Mouse (Mus musculus): ENCODE data around the gene Prdx5. TPM values are rescaled to one million over a fixed set of nuclear protein-coding genes. Genes with fewer than 3 reads are reported as not detected.

The Prdx5 gene
- 175 and 190 TPM in 2 replicates for polyA plus RNA-seq (2012; rRNA removed)

DNA sequence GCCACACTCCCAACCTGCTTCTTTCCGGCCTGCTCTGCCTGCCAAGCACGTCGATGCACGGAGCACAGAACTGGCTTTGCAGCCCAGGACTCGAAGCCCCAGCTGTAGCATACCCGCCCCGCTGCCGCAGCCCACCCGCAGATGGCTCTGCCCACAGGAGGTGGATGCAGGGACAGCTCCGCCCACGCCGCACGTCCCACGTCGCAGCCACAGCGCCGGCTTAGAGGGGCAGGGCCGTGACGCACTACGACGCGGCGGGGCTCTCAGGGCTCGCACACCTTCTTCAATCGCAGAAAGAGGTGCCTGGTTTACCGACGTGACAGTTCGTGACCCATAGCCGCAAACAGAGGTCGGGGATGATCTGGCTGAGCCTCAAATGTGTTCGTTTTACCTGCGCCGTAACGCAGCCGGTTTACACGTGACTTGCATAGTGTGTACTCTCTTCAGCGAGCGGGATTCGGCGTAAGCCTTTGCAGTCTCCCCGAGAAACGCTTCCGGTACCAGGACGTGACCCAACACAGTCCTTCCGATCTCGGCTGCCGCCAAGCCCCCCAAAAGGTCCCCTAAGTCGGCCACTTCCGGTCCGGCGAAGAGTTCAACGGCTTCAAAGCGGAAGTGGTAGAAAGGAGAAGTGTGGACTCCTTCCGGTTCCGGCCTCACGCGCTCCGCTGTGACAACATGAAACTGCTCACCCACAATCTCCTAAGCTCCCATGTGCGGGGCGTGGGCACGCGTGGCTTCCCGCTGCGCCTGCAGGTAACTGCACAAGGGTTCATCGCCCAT, at the start of gene Prdx5, which contains the start of gene Trmt112:
Gene Prdx5 (minus strand): TSS at position 600 of the 783 bp plus-strand sequence.
Gene Trmt112 (plus strand): TSS at position 192 of the 783 bp plus-strand sequence.

DNA sequence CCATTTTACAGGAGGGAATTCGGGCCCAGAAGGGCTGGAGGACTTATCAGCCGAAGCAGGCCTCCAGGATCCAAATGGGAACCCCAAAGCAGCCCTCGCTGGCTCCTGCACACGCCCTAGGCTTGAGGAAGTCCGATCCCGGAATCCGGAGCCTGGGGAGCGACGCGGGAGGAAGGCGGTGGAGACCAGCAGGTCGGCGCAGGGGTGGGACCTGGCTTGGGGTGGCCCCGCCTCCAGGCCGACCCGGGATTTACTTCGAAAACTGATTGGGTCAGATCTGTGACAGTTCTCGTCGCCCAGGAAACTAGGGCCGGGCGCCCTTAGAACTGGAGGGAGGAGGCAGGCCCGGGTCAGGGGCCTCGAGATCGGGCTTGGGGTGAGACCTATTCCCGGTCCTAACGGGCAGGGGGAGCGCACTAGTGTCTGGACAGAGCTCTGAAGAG, 32.4 kb upstream of the Prdx5 start, which contains the start of gene Gpr137:
Gene Gpr137 (minus strand): TSS at position 232 of the 443 bp plus-strand sequence.

DNA sequence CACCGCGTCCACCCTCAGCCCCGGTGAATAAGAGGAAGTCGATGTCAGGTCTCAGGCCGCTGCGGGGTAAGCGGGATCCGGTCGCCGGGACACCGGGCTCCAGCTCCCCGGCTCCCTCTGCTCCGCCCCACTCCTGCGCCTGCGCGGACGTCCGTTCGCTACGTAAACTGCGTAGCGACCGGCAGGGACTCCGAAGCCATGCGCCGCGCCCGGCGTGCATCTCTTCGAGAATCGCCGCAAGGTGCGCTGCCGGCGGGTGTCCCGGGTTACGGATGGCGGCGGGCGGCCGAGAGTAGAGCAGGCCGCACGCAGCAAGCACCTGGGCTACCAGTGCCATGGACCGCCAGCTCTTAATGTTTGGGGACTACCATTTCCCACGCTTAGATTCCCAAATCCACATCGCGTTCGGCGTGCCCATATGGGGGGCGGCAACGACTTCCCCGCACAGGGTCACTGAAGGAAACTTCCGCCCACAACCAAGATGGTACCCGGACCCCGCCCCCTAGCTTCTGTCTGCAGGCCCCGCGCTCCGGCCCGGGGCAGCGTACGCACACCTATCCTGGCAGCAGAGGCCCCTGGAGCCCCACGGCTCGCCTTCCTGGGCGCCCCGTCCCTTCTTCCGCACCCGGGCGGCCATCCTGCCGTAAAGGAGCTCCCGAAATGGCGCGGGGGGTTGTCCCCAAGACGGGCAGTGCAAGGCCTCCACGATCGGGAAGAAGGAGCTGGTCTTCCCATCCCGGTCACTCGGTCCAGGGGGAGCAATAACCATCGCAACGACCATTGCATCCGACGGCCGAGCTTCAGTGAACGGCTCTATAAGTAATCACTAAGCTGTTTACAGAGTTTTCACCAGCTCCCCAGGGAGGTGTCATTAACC, 31.7 kb upstream of the Prdx5 start, which contains the start of gene Bad:
Gene Bad (plus strand): TSS at position 490 of the 877 bp plus-strand sequence.

DNA sequence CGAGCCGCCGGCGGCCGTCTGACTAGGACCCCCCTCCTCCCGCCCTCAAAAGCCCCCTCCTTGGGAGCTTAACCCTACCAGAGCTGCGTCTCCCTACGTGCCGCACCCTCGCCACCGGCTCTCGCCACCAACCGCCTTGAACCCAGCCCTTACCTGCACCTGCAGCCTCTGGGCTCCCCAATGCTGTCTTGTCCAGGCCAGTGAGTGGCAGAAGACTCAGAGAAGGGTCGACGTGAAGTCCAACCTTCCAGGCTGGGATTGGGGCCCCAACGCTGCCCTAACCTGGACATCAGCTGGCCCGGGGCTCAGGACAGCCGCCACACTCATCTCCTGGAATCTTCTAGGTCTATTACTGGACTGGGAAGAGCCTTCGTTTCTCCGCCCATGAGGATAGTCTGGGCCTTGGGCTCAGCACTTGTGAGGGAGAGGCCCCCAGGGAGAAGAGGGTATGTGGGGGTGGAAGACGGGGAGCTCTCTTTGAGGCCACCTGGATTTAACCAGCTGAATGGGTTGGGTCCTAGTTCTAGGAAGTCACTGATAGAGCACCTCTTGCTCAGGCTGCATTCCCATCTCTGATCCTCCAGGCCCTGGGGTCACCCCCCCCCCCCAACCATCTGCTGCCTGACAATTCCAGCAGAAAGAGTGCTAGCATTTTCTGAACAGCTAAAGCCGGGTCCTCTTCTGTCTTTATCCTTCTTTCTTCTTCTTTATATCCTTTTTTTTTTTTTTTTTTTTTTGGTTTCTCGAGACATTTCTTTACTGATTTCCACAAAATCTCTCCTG, 24.5 kb upstream of the Prdx5 start, which contains the start of gene Kcnk4:
Gene Kcnk4 (minus strand): TSS at position 321 of the 783 bp plus-strand sequence.

DNA sequence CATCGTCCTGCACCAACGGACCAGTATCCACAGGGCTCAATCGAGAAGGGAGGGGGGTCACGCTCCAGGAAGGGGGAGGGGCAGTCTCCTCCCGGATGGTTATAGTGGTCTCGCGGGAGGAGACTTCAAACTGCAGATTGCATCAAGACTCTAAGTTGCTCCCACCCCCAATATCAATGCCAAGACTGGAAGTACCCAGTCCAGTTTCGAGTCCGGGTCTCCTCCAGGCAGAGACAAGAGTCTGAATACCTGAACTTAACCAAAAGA, 15.3 kb upstream of the Prdx5 start, which contains the start of gene Catsperz:
Gene Catsperz (minus strand): TSS at position 74 of the 267 bp plus-strand sequence.

DNA sequence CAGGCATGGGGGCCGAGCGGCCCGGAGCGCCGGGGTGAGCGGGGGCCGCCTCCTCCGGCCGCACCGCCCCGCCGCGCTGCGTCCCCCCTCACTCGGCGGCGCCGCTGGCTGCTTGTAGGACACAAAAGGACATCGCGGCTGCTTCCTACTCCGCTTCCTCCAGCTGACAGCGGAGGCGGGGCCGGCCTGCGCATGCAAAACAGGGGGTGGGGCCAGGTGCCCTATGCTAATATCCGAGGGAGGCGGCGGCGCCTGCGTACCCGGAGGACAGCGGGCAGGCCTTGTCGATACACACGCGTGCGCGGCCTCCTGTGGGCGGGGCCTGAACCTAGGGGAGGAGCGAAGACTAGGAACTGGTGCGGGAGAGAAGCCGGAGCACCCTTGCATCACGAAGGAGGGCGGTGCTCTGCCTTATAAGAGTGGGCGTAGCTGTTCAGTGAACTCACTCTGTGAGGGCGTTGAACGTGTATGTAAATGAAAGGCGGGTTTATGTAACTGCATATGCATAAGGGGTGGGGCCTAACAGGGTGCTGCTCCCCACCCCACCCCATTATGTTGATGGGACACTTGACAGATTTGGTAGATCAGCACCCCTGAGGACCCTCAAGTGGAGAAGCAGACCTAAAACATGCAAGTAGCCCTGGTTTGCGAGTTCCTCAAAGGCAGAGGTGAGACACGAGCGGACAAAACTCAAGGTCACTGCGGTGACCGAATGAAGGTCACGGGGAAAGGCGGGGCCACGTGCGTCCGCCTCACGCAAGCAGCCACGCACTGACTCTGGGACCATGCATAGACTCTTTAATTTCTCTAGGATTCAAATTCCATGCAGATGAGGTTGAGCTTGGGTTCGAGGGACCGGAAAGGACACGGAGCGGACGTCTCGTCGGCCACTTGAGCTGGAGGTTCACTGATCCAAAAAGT, 12.0 kb upstream of the Prdx5 start, which contains the start of gene Esrra:
Gene Esrra (minus strand): TSS at position 167 of the 921 bp plus-strand sequence.

DNA sequence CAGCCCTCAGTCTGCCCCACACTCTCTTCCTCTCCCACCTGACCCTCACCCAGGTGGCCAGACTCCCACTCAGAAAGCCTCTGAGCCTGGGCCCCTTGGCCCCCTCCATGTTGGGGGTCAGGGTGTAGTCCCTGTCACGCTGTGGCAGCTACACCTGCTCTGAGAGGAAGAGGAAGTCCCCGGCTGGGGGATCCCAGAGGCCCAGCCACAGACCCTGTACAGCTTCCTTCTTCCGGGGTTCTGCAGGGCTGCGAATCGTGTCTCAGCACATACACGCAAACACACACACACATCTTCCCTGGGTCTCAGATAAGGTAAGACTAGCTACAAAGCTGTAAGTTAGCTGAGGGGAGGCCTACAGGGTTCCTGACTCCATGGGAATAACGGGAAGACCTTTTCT, 51.9 kb downstream of the Prdx5 start, which contains the start of gene Ccdc88b:
Gene Ccdc88b (minus strand): TSS at position 181 of the 400 bp plus-strand sequence.

Other genes starting within 250 kb of the Prdx5 start
- 5.8 and 10.8 TPM in 2 replicates for gene Rps6ka4, start 69.5 kb downstream of the Prdx5 start, polyA plus RNA-seq (2012; rRNA removed)
- 1.2 and 1.5 TPM in 2 replicates for gene Ccdc88b, start 51.9 kb downstream of the Prdx5 start, polyA plus RNA-seq (2012; rRNA removed)
- 154 and 159 TPM in 2 replicates for gene Trmt112, start 408 bp downstream of the Prdx5 start, polyA plus RNA-seq (2012; rRNA removed)
- 32.1 and 36.0 TPM in 2 replicates for gene Esrra, start 11.7 kb upstream of the Prdx5 start, polyA plus RNA-seq (2012; rRNA removed)
- gene Catsperz, start 15.3 kb upstream of the Prdx5 start, polyA plus RNA-seq (2012; rRNA removed): 1.3 and 2.5 TPM in 2 replicates
- gene Kcnk4, start 24.4 kb upstream of the Prdx5 start, polyA plus RNA-seq (2012; rRNA removed): 1.2 and 1.7 TPM in 2 replicates
- gene Bad, start 31.8 kb upstream of the Prdx5 start, polyA plus RNA-seq (2012; rRNA removed): 66.9 and 72.7 TPM in 2 replicates
- gene Gpr137, start 32.4 kb upstream of the Prdx5 start, polyA plus RNA-seq (2012; rRNA removed): 68.1 and 72.4 TPM in 2 replicates
- gene Ppp1r14b, start 64.9 kb upstream of the Prdx5 start, polyA plus RNA-seq (2012; rRNA removed): 339 and 374 TPM in 2 replicates
- gene Plcb3, start 66.4 kb upstream of the Prdx5 start, polyA plus RNA-seq (2012; rRNA removed): 26.2 and 38.2 TPM in 2 replicates
- gene Fkbp2, start 70.4 kb upstream of the Prdx5 start, polyA plus RNA-seq (2012; rRNA removed): 61.1 and 75.9 TPM in 2 replicates
- 30.0 and 38.5 TPM in 2 replicates for gene Vegfb, start 77.5 kb upstream of the Prdx5 start, polyA plus RNA-seq (2012; rRNA removed)
- gene Dnajc4, start 82.5 kb upstream of the Prdx5 start, polyA plus RNA-seq (2012; rRNA removed): 30.4 and 31.6 TPM in 2 replicates
- gene Nudt22, start 86.0 kb upstream of the Prdx5 start, polyA plus RNA-seq (2012; rRNA removed): 16.0 and 16.1 TPM in 2 replicates
- gene Trpt1, start 86.0 kb upstream of the Prdx5 start, polyA plus RNA-seq (2012; rRNA removed): 16.4 and 18.5 TPM in 2 replicates
- 5.4 and 5.5 TPM in 2 replicates for gene Fermt3, start 109.4 kb upstream of the Prdx5 start, polyA plus RNA-seq (2012; rRNA removed)
- gene Stip1, start 129.9 kb upstream of the Prdx5 start, polyA plus RNA-seq (2012; rRNA removed): 177 and 196 TPM in 2 replicates
- 5.6 and 9.3 TPM in 2 replicates for gene Macrod1, start 146.7 kb upstream of the Prdx5 start, polyA plus RNA-seq (2012; rRNA removed)
- 3.0 and 3.3 TPM in 2 replicates for gene Flrt1, start 195.6 kb upstream of the Prdx5 start, polyA plus RNA-seq (2012; rRNA removed)

Measured in central nervous system, embryonic 14 days (tissue).